Comparison of ENCODE assay signal across 8 mouse cellular contexts in the genomic region with DNA sequence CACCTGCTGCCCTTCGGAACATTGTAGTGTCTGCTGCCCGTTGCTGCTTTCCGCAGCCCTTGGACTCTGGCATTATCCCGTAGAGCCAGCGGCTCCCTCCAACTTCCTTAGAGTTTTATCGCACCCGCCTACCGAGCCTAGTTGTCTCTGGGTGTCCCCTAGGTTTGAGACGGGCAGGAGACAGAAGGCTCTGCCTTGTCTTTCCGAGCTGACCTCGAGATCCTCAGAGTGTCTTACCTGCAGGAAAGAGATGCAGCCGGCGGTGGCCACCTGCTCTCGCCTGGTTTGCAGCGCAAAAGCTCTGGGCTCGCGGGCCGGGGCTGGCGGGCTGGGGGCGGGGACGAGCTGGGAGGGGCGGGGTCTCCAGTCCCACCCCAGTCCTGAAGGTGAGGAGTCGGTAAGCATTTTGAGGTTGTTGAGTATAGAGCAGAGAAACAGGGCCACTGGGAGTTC. TPM values are rescaled to one million over a fixed set of nuclear protein-coding genes. Genes with fewer than 3 reads are reported as not detected.
A peak's percentile ranks its signal among the peaks of the same experiment; 100 is the strongest.
DNase-seq lines count a peak whose midpoint lies in the region; ATAC-seq lines count a peak whose summit lies in the region.

A gene (minus strand): TSS at position 292 of the 453 bp plus-strand sequence.

- no peak for ATAC-seq in lung, embryonic 16.5 days (ENCODE audit: low read depth)
- no peak for ATAC-seq in forebrain, embryonic 15.5 days (replicated peaks)
- ATAC-seq in limb, embryonic 15.5 days (ENCODE audit: insufficient number of reproducible peaks, low FRiP score, low TSS enrichment, low read depth) = no peak
- no peak for ATAC-seq in stomach, embryonic 16.5 days (ENCODE audit: insufficient read depth, low FRiP score)

- H3K27ac ChIP-seq in lung, embryonic 16.5 days (ENCODE audit: low read length) = no peak within 1 kb of the TSS
- H3K27ac ChIP-seq in forebrain, embryonic 15.5 days (replicated peaks) = no peak within 1 kb of the TSS
- no peak within 1 kb of the TSS for H3K27ac ChIP-seq in limb, embryonic 15.5 days
- no peak within 1 kb of the TSS for H3K27ac ChIP-seq in stomach, embryonic 16.5 days (ENCODE audit: low read length)

- H3K4me1 ChIP-seq in lung, embryonic 16.5 days (replicated peaks; ENCODE audit: control insufficient read depth, insufficient read depth, low read length) = peaks cover 7% of the 10 kb centered on the region; the same call in 1 of the 2 replicates
- peaks cover 8% of the 10 kb centered on the region for H3K4me1 ChIP-seq in forebrain, embryonic 15.5 days
- peaks cover 26% of the 10 kb centered on the region for H3K4me1 ChIP-seq in limb, embryonic 15.5 days
- H3K4me1 ChIP-seq in stomach, embryonic 16.5 days (ENCODE audit: control insufficient read depth, insufficient read depth, low read length) = peaks cover 4% of the 10 kb centered on the region; the same call in 1 of the 2 replicates

- DNase-seq in lung, postnatal 4 days = no peak
- DNase-seq in cerebellum, adult 11 months = no peak
- DNase-seq in right cerebral cortex, postnatal 36 days (ENCODE audit: low spot score in 2 of 2) = no peak
- no peak for DNase-seq in urinary bladder, adult 18-20 months (ENCODE audit: low spot score in 2 of 2)

- H3K9me3 ChIP-seq in lung, embryonic 16.5 days (ENCODE audit: control insufficient read depth, low read length) = no peaks in the 10 kb centered on the region
- no peaks in the 10 kb centered on the region for H3K9me3 ChIP-seq in forebrain, embryonic 15.5 days
- H3K9me3 ChIP-seq in limb, embryonic 15.5 days = no peaks in the 10 kb centered on the region
- no peaks in the 10 kb centered on the region for H3K9me3 ChIP-seq in stomach, embryonic 16.5 days (replicated peaks; ENCODE audit: control insufficient read depth, low read length)

- H3K27me3 ChIP-seq in lung, embryonic 16.5 days (ENCODE audit: control insufficient read depth, insufficient read depth, low read depth, low read length) = peaks cover 13% of the 10 kb centered on the region; the same call in 1 of the 2 replicates
- peaks cover 11% of the 10 kb centered on the region; the same call in 1 of the 2 replicates for H3K27me3 ChIP-seq in forebrain, embryonic 15.5 days
- H3K27me3 ChIP-seq in limb, embryonic 15.5 days = peaks cover 28% of the 10 kb centered on the region
- peaks cover 8% of the 10 kb centered on the region; the same call in 1 of the 2 replicates for H3K27me3 ChIP-seq in stomach, embryonic 16.5 days (ENCODE audit: control insufficient read depth, insufficient read depth, low read length)

- H3K4me3 ChIP-seq in lung, embryonic 16.5 days (ENCODE audit: low read length) = peak within 1 kb of the TSS; percentile 42
- peak within 1 kb of the TSS; percentile 24 for H3K4me3 ChIP-seq in forebrain, embryonic 15.5 days
- peak within 1 kb of the TSS; percentile 36 for H3K4me3 ChIP-seq in limb, embryonic 15.5 days
- H3K4me3 ChIP-seq in stomach, embryonic 16.5 days (replicated peaks; ENCODE audit: low read length) = peak within 1 kb of the TSS; percentile 41

- 0% methylated on average over 22 of the region's 23 CpGs for WGBS in lung, embryonic 16.5 days
- 2% methylated on average over 23 of the region's 23 CpGs for WGBS in forebrain, embryonic 15.5 days
- 2% methylated on average over 23 of the region's 23 CpGs for WGBS in limb, embryonic 15.5 days
- under 1% methylated on average over 23 of the region's 23 CpGs for WGBS in stomach, embryonic 16.5 days

- no peaks in the 10 kb centered on the region for H3K36me3 ChIP-seq in lung, embryonic 16.5 days (ENCODE audit: control insufficient read depth, insufficient read depth, low read length)
- no peaks in the 10 kb centered on the region for H3K36me3 ChIP-seq in forebrain, embryonic 15.5 days
- H3K36me3 ChIP-seq in limb, embryonic 15.5 days = no peaks in the 10 kb centered on the region
- H3K36me3 ChIP-seq in stomach, embryonic 16.5 days (ENCODE audit: control insufficient read depth, insufficient read depth, low read length) = no peaks in the 10 kb centered on the region

- peak within 1 kb of the TSS; percentile 37 for H3K9ac ChIP-seq in lung, embryonic 16.5 days (ENCODE audit: low read length)
- 0 out of 2 replicates have a peak within 1 kb of the TSS, but pooled peaks have one; percentile 19 for H3K9ac ChIP-seq in forebrain, embryonic 15.5 days (replicated peaks)
- H3K9ac ChIP-seq in limb, embryonic 15.5 days = no peak within 1 kb of the TSS
- peak within 1 kb of the TSS; percentile 23; the same call in 1 of the 2 replicates for H3K9ac ChIP-seq in stomach, embryonic 16.5 days (ENCODE audit: low read length)

- H3K4me2 ChIP-seq in lung, embryonic 16.5 days (ENCODE audit: low read depth, low read length) = peak within 1 kb of the TSS; percentile 67
- peak within 1 kb of the TSS; percentile 42 for H3K4me2 ChIP-seq in forebrain, embryonic 15.5 days (replicated peaks)
- peak within 1 kb of the TSS; percentile 62 for H3K4me2 ChIP-seq in limb, embryonic 15.5 days
- peak within 1 kb of the TSS; percentile 61 for H3K4me2 ChIP-seq in stomach, embryonic 16.5 days (ENCODE audit: low read depth, low read length)

RNA-seq across cellular contexts. Expression of the gene that starts here (rescaled TPM):
- 0.26 TPM in 1 of 2 replicates, not detected in the other for polyA plus RNA-seq in lung, embryonic 16.5 days (2015; fragmentation: Nextera tagmentation; extraction: Ambion mirVana)
- 0.23 and 0.31 TPM in 2 replicates for polyA plus RNA-seq in forebrain, embryonic 15.5 days (2015; fragmentation: Nextera tagmentation; extraction: Ambion mirVana)
- polyA plus RNA-seq in limb, embryonic 15.5 days (2015; fragmentation: Nextera tagmentation; extraction: Ambion mirVana) = 1.4 and 1.8 TPM in 2 replicates
- 0.19 and 0.27 TPM in 2 replicates for polyA plus RNA-seq in stomach, embryonic 16.5 days (2015; fragmentation: Nextera tagmentation; extraction: Ambion mirVana)
